Mouse (Mus musculus) embryonic facial prominence, embryonic 13.5 days (tissue): ENCODE measurements around the gene 1700067P10Rik. TPM values are rescaled to one million over a fixed set of nuclear protein-coding genes. Genes with fewer than 3 reads are reported as not detected.

Experiments used
- ATAC-seq: fragments of 200-750 bp; cut with Nextera tagmentation; 2 replicates; pipeline ENCODE4 v1.8.0; 2017; ENCODE audit warnings: low read depth; ENCODE audit not compliant: insufficient number of reproducible peaks, insufficient read depth, low FRiP score, low TSS enrichment
- H3K27ac ChIP-seq: fragments of 300-500 bp; sonication (generic); 2 replicates; pipeline ENCODE4 v1.5.1; 2015; ENCODE audit warnings: moderate library complexity, mild to moderate bottlenecking, inconsistent platforms
- H3K27me3 ChIP-seq: fragments of 300-500 bp; sonication (generic); 2 replicates; pipeline ENCODE4 v1.6.1; 2015; ENCODE audit warnings: mild to moderate bottlenecking, inconsistent platforms
- H3K36me3 ChIP-seq: fragments of 300-500 bp; sonication (generic); 2 replicates; pipeline ENCODE4 v1.6.1; 2015; ENCODE audit warnings: mild to moderate bottlenecking, inconsistent platforms
- H3K4me1 ChIP-seq: fragments of 300-500 bp; sonication (generic); 2 replicates; pipeline ENCODE4 v1.6.1; 2015; ENCODE audit warnings: inconsistent platforms
- H3K4me2 ChIP-seq: fragments of 300-500 bp; sonication (generic); 2 replicates; pipeline ENCODE4 v1.6.1; 2015; ENCODE audit warnings: moderate library complexity, mild to moderate bottlenecking, inconsistent platforms
- H3K4me3 ChIP-seq: fragments of 300-500 bp; sonication (generic); 2 replicates; pipeline ENCODE4 v1.5.1; 2015; ENCODE audit warnings: mild to moderate bottlenecking, inconsistent platforms
- H3K9ac ChIP-seq: fragments of 300-500 bp; sonication (generic); 2 replicates; pipeline ENCODE4 v1.6.1; 2015; ENCODE audit warnings: mild to moderate bottlenecking, inconsistent platforms
- H3K9me3 ChIP-seq: fragments of 300-500 bp; sonication (generic); 2 replicates; pipeline ENCODE4 v1.6.1; 2016; ENCODE audit warnings: inconsistent platforms
- WGBS: fragments of 180-500 bp; shearing (Covaris S2); methylation state at CpG from one replicate; pipeline ENCODE4 v1.1.7; 2015; ENCODE audit warnings: mixed read lengths; 5-methylcytosine and 5-hydroxymethylcytosine counted together
- polyA plus RNA-seq: library from polyadenylated mRNA; unstranded; fragments of >200 nt; fragmentation: Nextera tagmentation; extraction: Ambion mirVana; gene quantifications from 2 replicates; pipeline ENCODE4 v1.2.1, GENCODE M21; 2015

1700067P10Rik gene
- polyA plus RNA-seq, 1 experiment from 2014 or later: not detected

- 83% methylated on average over 2 of the region's 2 CpGs for WGBS
- no peak overlapping the region for H3K4me3 ChIP-seq
- H3K27me3 ChIP-seq: no peaks in the 10 kb centered on the region
- H3K4me2 ChIP-seq: no peak overlapping the region
- no peaks in the 10 kb centered on the region for H3K4me1 ChIP-seq
- no peaks in the 10 kb centered on the region for H3K9me3 ChIP-seq
- no peak for ATAC-seq
- no peaks in the 10 kb centered on the region for H3K36me3 ChIP-seq
- H3K9ac ChIP-seq: no peak overlapping the region
- no peak overlapping the region for H3K27ac ChIP-seq
Measured at GRCm38 (mm10) chr17:48132810-48133209, 43.7 kb downstream of the 1700067P10Rik start.

Other genes starting within 250 kb of the 1700067P10Rik start
- gene Foxp4, start 164.7 kb upstream of the 1700067P10Rik start, polyA plus RNA-seq: 18.9 and 19.8 TPM in 2 replicates
- not detected in 2 replicates for gene 1700122O11Rik, start 51.0 kb upstream of the 1700067P10Rik start, polyA plus RNA-seq
- not detected in 2 replicates for gene 9830107B12Rik, start 56.9 kb downstream of the 1700067P10Rik start, polyA plus RNA-seq
- gene A530064D06Rik, start 78.0 kb downstream of the 1700067P10Rik start, polyA plus RNA-seq: not detected in 2 replicates
- gene Trem1, start 143.4 kb downstream of the 1700067P10Rik start, polyA plus RNA-seq: 0.13 TPM in 1 of 2 replicates, not detected in the other
- gene Trem3, start 158.5 kb downstream of the 1700067P10Rik start, polyA plus RNA-seq: not detected in 2 replicates
- 0.15 and 0.41 TPM in 2 replicates for gene Treml4, start 175.0 kb downstream of the 1700067P10Rik start, polyA plus RNA-seq
- 0.28 and 0.39 TPM in 2 replicates for gene Treml2, start 210.2 kb downstream of the 1700067P10Rik start, polyA plus RNA-seq
- gene B430306N03Rik, start 226.8 kb downstream of the 1700067P10Rik start, polyA plus RNA-seq: 0.12 TPM in 1 of 2 replicates, not detected in the other